Mouse (Mus musculus): ENCODE measurements around the gene Dpyd. TPM values are rescaled to one million over a fixed set of nuclear protein-coding genes. Genes with fewer than 3 reads are reported as not detected.
A peak's percentile ranks its signal among the peaks of the same experiment; 100 is the strongest.

The Dpyd gene
- total and polyA plus RNA-seq, 2 experiments from 2014 or later = 5.8 to 7.5 TPM

DNA sequence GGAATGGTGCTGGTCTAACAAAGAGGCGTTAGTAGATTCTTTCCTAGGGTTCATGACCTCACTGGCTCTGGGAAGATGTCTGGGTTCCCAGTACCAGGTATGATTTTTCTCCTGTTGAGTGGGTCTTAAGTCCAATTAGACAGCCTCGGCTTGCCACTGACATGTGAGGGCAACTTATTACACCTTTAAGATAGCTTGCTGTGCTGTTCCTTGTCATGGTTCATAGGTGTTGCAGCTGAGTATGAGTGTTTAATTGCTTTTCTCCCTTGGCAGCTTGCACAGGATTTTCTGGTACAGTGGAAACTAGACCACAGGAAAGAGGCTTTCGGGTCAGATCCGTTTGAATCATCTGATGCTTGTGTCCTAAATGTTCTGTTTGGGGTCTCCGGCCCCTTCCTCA lies 290.8 kb downstream of the Dpyd start:
- Histone ChIP-seq H3K9ac (no peak overlapping the region), H3K4me1 (ENCODE audit: insufficient read depth) (no peaks in the 10 kb centered on the region), H3K36me3 (ENCODE audit: insufficient read depth) (no peaks in the 10 kb centered on the region), H3K4me2 (ENCODE audit: low read depth) (no peak overlapping the region), H3K4me3 (ENCODE audit: low read depth, low read length) (no peak overlapping the region), H3K27me3 (ENCODE audit: insufficient read depth, low read length) (no peaks in the 10 kb centered on the region), H3K27ac (ENCODE audit: low read depth, low read length) (no peak overlapping the region), H3K9me3 (ENCODE audit: low read length) (no peaks in the 10 kb centered on the region)
- no peak for TF ChIP-seq CTCF (IDR thresholded peaks at IDR 0.05; ENCODE audit: low read depth)
- ATAC-seq (no peak), DNase-seq (no peak)
- 89% methylated on average over 5 of the region's 5 CpGs for WGBS

DNA sequence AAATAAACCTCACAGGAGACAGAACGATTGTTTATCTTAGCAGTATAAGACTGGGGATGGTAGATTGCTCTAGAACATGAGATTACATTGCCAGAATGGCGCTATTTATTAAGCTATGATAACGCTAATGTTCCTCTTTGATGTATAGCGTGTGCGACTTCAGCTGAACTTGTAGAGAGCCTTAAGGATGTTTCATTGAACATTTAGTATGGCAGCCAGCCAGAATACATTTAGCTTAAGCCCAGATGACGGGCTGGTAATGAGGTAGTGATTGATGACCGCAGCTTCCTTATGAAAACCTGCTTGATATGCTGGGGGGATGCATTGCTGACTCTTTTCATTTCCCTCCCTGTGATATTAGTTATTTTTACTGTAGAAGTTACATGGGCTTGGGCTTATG lies 293.5 kb downstream of the Dpyd start:
- no peak overlapping the region for H3K4me2 ChIP-seq (ENCODE audit: low read depth)
- no peak overlapping the region for H3K27ac ChIP-seq (ENCODE audit: low read depth, low read length)
- no peaks in the 10 kb centered on the region for H3K36me3 ChIP-seq (ENCODE audit: insufficient read depth)
- no peak overlapping the region for H3K9ac ChIP-seq
- TF ChIP-seq CTCF (IDR thresholded peaks at IDR 0.05; ENCODE audit: low read depth) = no peak
- no peaks in the 10 kb centered on the region for H3K27me3 ChIP-seq (ENCODE audit: insufficient read depth, low read length)
- H3K4me3 ChIP-seq (ENCODE audit: low read depth, low read length) = no peak overlapping the region
- ATAC-seq = no peak
- H3K9me3 ChIP-seq (ENCODE audit: low read length) = no peaks in the 10 kb centered on the region
- H3K4me1 ChIP-seq (ENCODE audit: insufficient read depth) = no peaks in the 10 kb centered on the region
- no peak for DNase-seq
- 66% methylated on average over 7 of the region's 7 CpGs for WGBS

DNA sequence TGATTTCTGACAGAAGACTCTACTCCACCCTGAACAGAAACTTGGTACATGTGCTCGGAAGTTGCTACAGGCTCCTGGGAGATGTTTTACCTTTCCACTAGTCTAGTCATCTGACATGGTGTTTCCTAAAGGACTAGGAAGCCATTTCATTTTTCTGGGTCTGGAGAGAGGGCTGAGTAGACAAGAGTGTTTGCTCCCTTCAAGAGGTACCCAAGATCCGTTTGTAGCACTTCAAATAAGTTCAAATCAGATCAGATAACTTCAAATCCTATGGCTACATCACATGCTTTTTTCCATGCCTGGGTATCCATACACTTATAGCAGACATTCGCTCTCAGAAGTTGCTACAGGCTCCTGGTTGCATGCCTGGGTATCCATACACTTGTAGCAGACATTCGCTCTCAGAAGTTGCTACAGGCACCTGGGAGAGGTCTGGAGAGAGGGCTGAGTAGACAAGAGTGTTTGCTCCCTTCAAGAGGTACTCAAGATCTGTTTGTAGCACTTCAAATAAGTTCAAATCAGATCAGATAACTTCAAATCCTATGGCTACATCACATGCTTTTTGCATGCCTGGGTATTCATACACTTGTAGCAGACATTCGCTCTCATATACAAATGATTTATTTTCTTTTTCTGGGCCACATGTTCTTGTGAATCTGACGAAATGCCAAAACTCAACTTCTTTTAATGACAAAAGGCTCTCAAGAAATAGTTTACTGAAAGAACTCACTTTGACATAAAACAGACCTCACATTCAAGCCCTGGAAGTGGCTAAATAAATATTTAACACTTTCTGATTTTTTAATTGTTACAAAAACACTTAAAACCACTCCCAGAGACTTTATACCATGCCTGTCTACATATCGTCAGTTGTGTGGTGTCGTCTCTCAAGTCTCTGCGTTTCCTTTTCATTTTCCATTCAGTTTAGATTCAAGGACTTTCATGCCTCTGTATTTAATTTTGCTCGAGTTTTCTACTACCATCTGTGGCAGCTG lies 307.5 kb downstream of the Dpyd start:
- H3K4me1 ChIP-seq (ENCODE audit: insufficient read depth) = no peaks in the 10 kb centered on the region
- 77% methylated on average over 10 of the region's 10 CpGs for WGBS
- H3K27me3 ChIP-seq (ENCODE audit: insufficient read depth, low read length) = no peaks in the 10 kb centered on the region
- no peak for DNase-seq
- H3K4me2 ChIP-seq (ENCODE audit: low read depth) = no peak overlapping the region
- no peak overlapping the region for H3K27ac ChIP-seq (ENCODE audit: low read depth, low read length)
- TF ChIP-seq CTCF (IDR thresholded peaks at IDR 0.05; ENCODE audit: low read depth) = no peak
- ATAC-seq = no peak
- H3K36me3 ChIP-seq (ENCODE audit: insufficient read depth) = no peaks in the 10 kb centered on the region
- no peak overlapping the region for H3K9ac ChIP-seq
- no peak overlapping the region for H3K4me3 ChIP-seq (ENCODE audit: low read depth, low read length)
- H3K9me3 ChIP-seq (ENCODE audit: low read length) = no peaks in the 10 kb centered on the region

DNA sequence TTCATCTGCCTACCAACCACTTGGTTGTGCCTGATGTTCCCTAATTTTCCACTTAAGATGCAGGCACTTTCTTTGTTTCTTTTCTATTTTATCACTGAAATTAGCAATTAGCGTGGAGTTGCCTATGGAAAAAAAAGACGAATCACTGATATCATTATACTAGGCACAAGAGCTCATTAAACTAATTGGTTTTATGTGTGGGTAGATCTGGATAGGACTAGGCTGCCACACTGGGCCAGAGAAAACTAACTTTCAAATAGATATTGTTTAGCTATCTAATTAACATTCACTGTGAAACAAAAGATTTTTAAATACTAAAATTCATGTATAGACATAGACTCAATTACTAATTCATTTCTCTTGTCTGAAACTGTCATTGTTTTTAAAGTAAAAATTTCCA lies 313.9 kb downstream of the Dpyd start:
- no peak for ATAC-seq
- 17% methylated on average over 2 of the region's 2 CpGs for whole genome bisulfite sequencing
- no peak for DNase-seq

DNA sequence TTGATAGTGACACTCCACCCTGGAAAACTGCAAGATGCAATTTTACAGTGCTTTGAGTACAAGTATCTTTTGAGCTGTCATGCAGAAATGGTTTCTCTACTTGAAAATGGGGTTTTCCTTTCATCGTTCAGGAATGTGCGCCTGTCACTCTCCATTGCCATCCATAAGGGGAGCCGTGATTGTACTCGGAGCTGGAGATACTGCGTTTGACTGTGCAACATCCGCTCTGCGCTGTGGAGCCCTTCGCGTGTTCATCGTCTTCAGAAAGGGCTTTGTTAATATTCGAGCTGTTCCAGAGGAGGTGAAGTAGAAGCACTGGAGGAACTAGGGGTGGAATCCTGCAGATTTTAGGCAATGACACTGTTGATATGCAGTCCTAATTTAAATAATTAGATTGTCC lies 337.1 kb downstream of the Dpyd start:
- 77% methylated on average over 11 of the region's 11 CpGs for WGBS
- Histone ChIP-seq H3K9me3 (ENCODE audit: low read length) (no peaks in the 10 kb centered on the region), H3K4me1 (ENCODE audit: insufficient read depth) (no peaks in the 10 kb centered on the region), H3K4me2 (ENCODE audit: low read depth) (no peak overlapping the region; the same call in 1 of the 2 replicates), H3K4me3 (ENCODE audit: low read depth, low read length) (no peak overlapping the region), H3K9ac (no peak overlapping the region), H3K27ac (ENCODE audit: low read depth, low read length) (no peak overlapping the region), H3K36me3 (ENCODE audit: insufficient read depth) (no peaks in the 10 kb centered on the region), H3K27me3 (ENCODE audit: insufficient read depth, low read length) (no peaks in the 10 kb centered on the region)
- DNase-seq = peak; percentile 30
- TF ChIP-seq CTCF (IDR thresholded peaks at IDR 0.05; ENCODE audit: low read depth) = no peak
- peak; percentile 43; the same call in 1 of the 2 replicates for ATAC-seq

More for the DNA sequence above, 313.9 kb downstream of the Dpyd start:
- H3K27me3 ChIP-seq (ENCODE audit: insufficient read depth, low read length) = no peaks in the 10 kb centered on the region
- H3K9ac ChIP-seq = no peak overlapping the region
- H3K4me1 ChIP-seq (ENCODE audit: insufficient read depth) = no peaks in the 10 kb centered on the region
- H3K4me3 ChIP-seq (ENCODE audit: low read depth, low read length) = no peak overlapping the region
- H3K9me3 ChIP-seq (ENCODE audit: low read length) = no peaks in the 10 kb centered on the region
- no peaks in the 10 kb centered on the region for H3K36me3 ChIP-seq (ENCODE audit: insufficient read depth)
- H3K27ac ChIP-seq (ENCODE audit: low read depth, low read length) = no peak overlapping the region
- no peak overlapping the region for H3K4me2 ChIP-seq (ENCODE audit: low read depth)
- no peak for TF ChIP-seq CTCF (IDR thresholded peaks at IDR 0.05; ENCODE audit: low read depth)

DNA sequence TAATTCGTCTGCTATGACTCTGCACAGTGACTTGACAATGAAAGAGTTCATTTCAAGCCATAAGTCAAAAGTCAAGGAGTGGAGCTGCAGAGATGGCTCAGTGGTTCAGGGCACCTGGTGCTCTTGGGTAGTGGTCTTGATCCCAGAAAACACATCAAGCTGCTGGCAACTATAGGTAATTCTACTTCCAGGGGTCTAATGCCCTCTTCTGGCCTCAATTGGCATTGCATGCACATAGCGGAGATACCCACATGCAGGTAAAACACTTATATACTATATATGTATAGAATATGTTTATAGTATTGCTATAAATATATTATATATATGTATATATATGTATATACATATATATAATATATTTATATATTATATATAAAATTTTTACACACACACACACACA lies 429.4 kb downstream of the Dpyd start:
- WGBS = 95% methylated on average over 2 of the region's 2 CpGs

DNA sequence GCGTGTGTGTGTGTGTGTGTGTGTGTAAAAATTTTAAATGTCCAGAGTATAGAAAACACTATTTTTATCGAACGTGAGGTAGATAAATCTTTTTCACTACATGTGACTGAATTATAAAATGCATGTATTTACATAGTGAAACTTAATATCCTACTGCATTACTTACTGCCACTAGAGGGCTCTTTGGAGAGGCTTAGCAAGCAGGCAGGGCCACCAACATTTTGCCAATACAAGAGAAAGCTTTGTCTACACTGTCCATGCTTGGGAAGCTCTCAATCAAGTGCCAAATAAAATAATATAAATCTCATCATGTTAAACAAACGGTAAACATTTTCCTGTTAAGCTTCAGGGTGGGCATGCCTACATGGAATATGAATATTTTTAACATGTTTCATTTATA lies 429.9 kb downstream of the Dpyd start:
- H3K27ac ChIP-seq (ENCODE audit: low read depth, low read length) = no peak overlapping the region
- DNase-seq (peak; percentile 17), ATAC-seq (no peak)
- no peaks in the 10 kb centered on the region for H3K27me3 ChIP-seq (ENCODE audit: insufficient read depth, low read length)
- WGBS = 79% methylated on average over 4 of the region's 4 CpGs
- H3K36me3 ChIP-seq (ENCODE audit: insufficient read depth) = no peaks in the 10 kb centered on the region
- H3K9me3 ChIP-seq (ENCODE audit: low read length) = no peaks in the 10 kb centered on the region
- TF ChIP-seq CTCF (IDR thresholded peaks at IDR 0.05; ENCODE audit: low read depth) = peak; percentile 51
- H3K4me2 ChIP-seq (ENCODE audit: low read depth) = no peak overlapping the region
- H3K4me3 ChIP-seq (ENCODE audit: low read depth, low read length) = no peak overlapping the region
- no peak overlapping the region for H3K9ac ChIP-seq
- no peaks in the 10 kb centered on the region for H3K4me1 ChIP-seq (ENCODE audit: insufficient read depth)

More for the DNA sequence above, 429.4 kb downstream of the Dpyd start:
- no peaks in the 10 kb centered on the region for H3K27me3 ChIP-seq (ENCODE audit: insufficient read depth, low read length)
- ATAC-seq = no peak
- H3K4me1 ChIP-seq (ENCODE audit: insufficient read depth) = no peaks in the 10 kb centered on the region
- peak; percentile 10; the same call in 1 of the 2 replicates for TF ChIP-seq CTCF (IDR thresholded peaks at IDR 0.05; ENCODE audit: low read depth)
- no peak overlapping the region for H3K9ac ChIP-seq
- no peak overlapping the region for H3K4me3 ChIP-seq (ENCODE audit: low read depth, low read length)
- DNase-seq = no peak
- no peaks in the 10 kb centered on the region for H3K9me3 ChIP-seq (ENCODE audit: low read length)
- no peak overlapping the region for H3K27ac ChIP-seq (ENCODE audit: low read depth, low read length)
- H3K4me2 ChIP-seq (ENCODE audit: low read depth) = no peak overlapping the region
- H3K36me3 ChIP-seq (ENCODE audit: insufficient read depth) = no peaks in the 10 kb centered on the region

Data from forebrain, postnatal 0 days (tissue).